Mouse (Mus musculus): ENCODE data around the gene Lhx2. TPM values are rescaled to one million over a fixed set of nuclear protein-coding genes. Genes with fewer than 3 reads are reported as not detected.

The Lhx2 gene
- polyA plus RNA-seq, 1 experiment from 2014 or later: 0.39 TPM

GRCm38 (mm10) chr2:38355731-38356427, 16.8 kb downstream of the Lhx2 start:
- Histone ChIP-seq H3K4me3 (ENCODE audit: low read depth, low read length) (0 out of 2 replicates have a peak overlapping the region, but pooled peaks have one; percentile 8), H3K4me2 (no peak overlapping the region)
- 2% methylated on average over 19 of the region's 19 CpGs for WGBS

GRCm38 (mm10) chr2:38356428-38357260, 17.6 kb downstream of the Lhx2 start:
- Histone ChIP-seq H3K4me2 (peak overlapping the region; percentile 28; the same call in 1 of the 2 replicates), H3K4me3 (ENCODE audit: low read depth, low read length) (peak overlapping the region; percentile 8; the same call in 1 of the 2 replicates)
- DNase-seq: peak; percentile 20

More at GRCm38 (mm10) chr2:38355731-38356427, 16.8 kb downstream of the Lhx2 start:
- DNase-seq (peak; percentile 55), ATAC-seq (ENCODE audit: insufficient read depth) (no peak)
- H3K27ac ChIP-seq (ENCODE audit: low read depth): no peak overlapping the region
- H3K4me1 ChIP-seq (ENCODE audit: insufficient read depth): no peaks in the 10 kb centered on the region
- TF ChIP-seq CTCF (IDR thresholded peaks at IDR 0.05; ENCODE audit: low read depth): no peak
- no peaks in the 10 kb centered on the region for H3K9me3 ChIP-seq (ENCODE audit: low read depth, low read length)
- peaks cover 100% of the 10 kb centered on the region for H3K27me3 ChIP-seq (ENCODE audit: insufficient read depth, low read length)
- H3K9ac ChIP-seq: no peak overlapping the region
- H3K36me3 ChIP-seq (ENCODE audit: insufficient read depth): no peaks in the 10 kb centered on the region

GRCm38 (mm10) chr2:38357294-38358246, 18.5 kb downstream of the Lhx2 start:
- 4% methylated on average over 35 of the region's 35 CpGs for WGBS
- DNase-seq (no peak), ATAC-seq (ENCODE audit: insufficient read depth) (no peak)
- Histone ChIP-seq H3K27ac (ENCODE audit: low read depth) (no peak overlapping the region), H3K9ac (no peak overlapping the region), H3K9me3 (ENCODE audit: low read depth, low read length) (no peaks in the 10 kb centered on the region), H3K4me2 (no peak overlapping the region), H3K4me1 (ENCODE audit: insufficient read depth) (no peaks in the 10 kb centered on the region), H3K4me3 (ENCODE audit: low read depth, low read length) (no peak overlapping the region), H3K27me3 (ENCODE audit: insufficient read depth, low read length) (peaks cover 100% of the 10 kb centered on the region), H3K36me3 (ENCODE audit: insufficient read depth) (no peaks in the 10 kb centered on the region)
- no peak for TF ChIP-seq CTCF (IDR thresholded peaks at IDR 0.05; ENCODE audit: low read depth)

More at GRCm38 (mm10) chr2:38356428-38357260, 17.6 kb downstream of the Lhx2 start:
- H3K9ac ChIP-seq: no peak overlapping the region
- no peak for ATAC-seq (ENCODE audit: insufficient read depth)
- no peak overlapping the region for H3K27ac ChIP-seq (ENCODE audit: low read depth)
- no peaks in the 10 kb centered on the region for H3K36me3 ChIP-seq (ENCODE audit: insufficient read depth)
- WGBS: 1% methylated on average over 53 of the region's 53 CpGs
- H3K4me1 ChIP-seq (ENCODE audit: insufficient read depth): no peaks in the 10 kb centered on the region
- no peaks in the 10 kb centered on the region for H3K9me3 ChIP-seq (ENCODE audit: low read depth, low read length)
- no peak for TF ChIP-seq CTCF (IDR thresholded peaks at IDR 0.05; ENCODE audit: low read depth)
- H3K27me3 ChIP-seq (ENCODE audit: insufficient read depth, low read length): peaks cover 100% of the 10 kb centered on the region

GRCm38 (mm10) chr2:38358611-38359010, 19.5 kb downstream of the Lhx2 start:
- H3K27me3 ChIP-seq (ENCODE audit: insufficient read depth, low read length): peaks cover 100% of the 10 kb centered on the region
- no peak overlapping the region for H3K4me2 ChIP-seq
- no peak for TF ChIP-seq CTCF (IDR thresholded peaks at IDR 0.05; ENCODE audit: low read depth)
- 2% methylated on average over 3 of the region's 3 CpGs for WGBS
- no peak overlapping the region for H3K9ac ChIP-seq
- no peak overlapping the region for H3K4me3 ChIP-seq (ENCODE audit: low read depth, low read length)
- DNase-seq (no peak), ATAC-seq (ENCODE audit: insufficient read depth) (no peak)
- H3K27ac ChIP-seq (ENCODE audit: low read depth): no peak overlapping the region
- H3K4me1 ChIP-seq (ENCODE audit: insufficient read depth): no peaks in the 10 kb centered on the region
- no peaks in the 10 kb centered on the region for H3K36me3 ChIP-seq (ENCODE audit: insufficient read depth)
- H3K9me3 ChIP-seq (ENCODE audit: low read depth, low read length): no peaks in the 10 kb centered on the region

GRCm38 (mm10) chr2:38359186-38359585, 20.1 kb downstream of the Lhx2 start:
- H3K9me3 ChIP-seq (ENCODE audit: low read depth, low read length): no peaks in the 10 kb centered on the region
- H3K4me3 ChIP-seq (ENCODE audit: low read depth, low read length): no peak overlapping the region
- H3K36me3 ChIP-seq (ENCODE audit: insufficient read depth): no peaks in the 10 kb centered on the region
- H3K4me1 ChIP-seq (ENCODE audit: insufficient read depth): no peaks in the 10 kb centered on the region
- ATAC-seq (ENCODE audit: insufficient read depth): no peak
- no peak for TF ChIP-seq CTCF (IDR thresholded peaks at IDR 0.05; ENCODE audit: low read depth)
- WGBS: 2% methylated on average over 10 of the region's 10 CpGs
- no peak overlapping the region for H3K9ac ChIP-seq
- DNase-seq: peak; percentile 77
- no peak overlapping the region for H3K4me2 ChIP-seq
- H3K27ac ChIP-seq (ENCODE audit: low read depth): no peak overlapping the region
- peaks cover 99% of the 10 kb centered on the region for H3K27me3 ChIP-seq (ENCODE audit: insufficient read depth, low read length)

- Histone ChIP-seq H3K27me3 (ENCODE audit: insufficient read depth, low read length) (peaks cover 94% of the 10 kb centered on the region), H3K4me2 (no peak overlapping the region), H3K9ac (no peak overlapping the region), H3K4me1 (ENCODE audit: insufficient read depth) (no peaks in the 10 kb centered on the region), H3K36me3 (ENCODE audit: insufficient read depth) (no peaks in the 10 kb centered on the region), H3K9me3 (ENCODE audit: low read depth, low read length) (no peaks in the 10 kb centered on the region), H3K4me3 (ENCODE audit: low read depth, low read length) (no peak overlapping the region), H3K27ac (ENCODE audit: low read depth) (no peak overlapping the region)
- ATAC-seq (ENCODE audit: insufficient read depth) (no peak), DNase-seq (no peak)
- WGBS: 7% methylated on average over 13 of the region's 13 CpGs
- TF ChIP-seq CTCF (IDR thresholded peaks at IDR 0.05; ENCODE audit: low read depth): no peak
These were observed 20.7 kb downstream of the Lhx2 start for GRCm38 (mm10) chr2:38359811-38360210.

All from lung, embryonic 14.5 days (tissue).